Mouse (Mus musculus): ENCODE results near the gene Ccdc146. TPM values are rescaled to one million over a fixed set of nuclear protein-coding genes. Genes with fewer than 3 reads are reported as not detected.
A peak's percentile ranks its signal among the peaks of the same experiment; 100 is the strongest.

Gene Ccdc146
- total RNA-seq, 2 experiments from 2014 or later: not detected

DNA sequence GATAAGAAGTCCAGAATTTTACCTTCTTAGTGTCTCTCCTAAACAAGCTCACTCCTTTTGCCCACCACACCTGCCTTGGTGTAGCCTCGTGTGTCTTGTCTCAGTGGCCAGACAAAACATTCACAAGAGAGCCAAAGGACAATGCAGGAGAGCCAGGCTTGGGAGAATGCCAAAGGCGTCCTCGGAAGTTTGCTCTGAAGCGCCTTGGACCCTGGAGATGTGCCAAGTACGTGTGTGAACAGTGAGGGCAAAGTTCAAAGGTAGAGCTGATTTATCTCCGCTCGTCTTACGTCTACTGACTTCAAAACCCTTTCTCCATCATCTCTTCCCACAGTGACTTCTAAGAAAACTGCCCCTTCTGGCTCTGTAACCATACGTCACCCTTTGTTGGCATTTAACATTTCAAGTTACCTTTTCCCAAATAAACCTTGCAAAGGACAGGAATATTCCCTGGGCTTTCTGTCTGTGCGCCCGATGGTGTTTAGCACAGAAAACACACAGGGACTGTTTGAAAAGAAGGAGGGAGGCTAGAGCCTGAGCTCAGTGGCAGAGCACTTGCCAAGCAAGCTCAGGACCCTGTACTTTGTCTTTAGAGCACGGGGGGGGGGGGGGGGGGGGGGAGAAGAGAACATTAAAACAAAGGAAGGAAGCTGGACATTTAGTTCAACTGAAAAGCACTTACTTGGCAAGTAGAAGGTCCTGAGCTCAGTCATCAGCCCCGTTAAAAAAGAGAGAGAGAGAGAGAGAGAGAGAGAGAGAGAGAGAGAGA, 32.7 kb downstream of the Ccdc146 start:
- no peak for ATAC-seq (replicated peaks; ENCODE audit: low FRiP score, low TSS enrichment, poor library complexity, severe bottlenecking)

DNA sequence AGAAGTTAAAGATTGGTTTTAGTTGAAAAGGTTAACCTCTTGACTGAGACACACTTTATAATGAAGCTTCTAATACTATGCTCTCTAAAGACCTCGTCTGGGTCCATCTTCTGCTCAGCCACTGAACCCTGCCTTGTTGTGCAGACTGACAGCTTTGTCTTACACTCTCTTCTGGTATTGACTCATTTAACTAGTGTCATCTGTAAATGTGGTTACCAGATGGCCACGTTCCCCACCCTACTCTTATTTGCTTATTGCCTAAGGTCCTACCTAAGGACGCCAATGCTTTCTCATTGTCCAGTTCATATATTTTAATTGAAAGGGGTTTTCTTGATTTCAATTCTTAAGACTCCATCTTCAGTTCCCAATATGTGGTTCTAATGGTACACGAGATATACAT, 35.6 kb downstream of the Ccdc146 start:
- ATAC-seq (replicated peaks; ENCODE audit: low FRiP score, low TSS enrichment, poor library complexity, severe bottlenecking): no peak

DNA sequence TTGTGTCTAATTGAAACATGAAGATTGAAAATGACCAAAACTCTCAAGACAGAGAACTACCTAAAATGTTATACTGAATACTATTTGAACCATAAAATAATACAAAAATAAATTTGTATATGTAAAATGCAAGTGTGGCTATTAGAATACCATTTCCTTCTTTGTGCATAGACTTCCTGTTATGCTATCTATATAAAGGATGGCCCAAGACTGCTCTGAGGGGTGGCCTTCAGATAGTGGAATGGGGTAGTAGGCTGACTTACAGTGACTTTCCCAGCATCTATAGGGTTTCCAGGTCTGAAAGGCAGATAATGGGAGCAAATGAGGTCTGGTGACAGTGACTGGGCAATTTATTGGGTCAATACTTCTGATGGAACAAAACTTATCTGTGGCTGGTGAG, 37.1 kb downstream of the Ccdc146 start:
- no peak for ATAC-seq (replicated peaks; ENCODE audit: low FRiP score, low TSS enrichment, poor library complexity, severe bottlenecking)

DNA sequence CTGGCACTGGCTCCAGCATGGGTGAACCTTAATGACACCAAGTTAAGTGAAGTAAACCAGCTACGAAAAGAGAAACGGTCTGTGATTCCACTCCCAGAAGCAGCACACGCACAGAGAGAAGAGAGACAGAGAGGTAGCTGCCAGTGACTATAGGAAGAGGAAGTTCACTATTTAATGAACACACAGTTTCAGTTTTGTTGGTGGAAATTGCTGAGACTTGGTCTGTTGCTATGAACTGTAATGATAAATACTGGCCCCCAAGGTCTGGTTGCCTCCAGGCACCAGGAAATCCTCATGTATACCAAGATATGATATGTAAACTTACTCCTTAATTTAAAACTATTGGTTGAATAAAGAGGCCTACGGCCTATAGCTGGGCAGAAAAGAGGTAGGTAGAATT, 38.0 kb downstream of the Ccdc146 start:
- no peak for ATAC-seq (replicated peaks; ENCODE audit: low FRiP score, low TSS enrichment, poor library complexity, severe bottlenecking)

DNA sequence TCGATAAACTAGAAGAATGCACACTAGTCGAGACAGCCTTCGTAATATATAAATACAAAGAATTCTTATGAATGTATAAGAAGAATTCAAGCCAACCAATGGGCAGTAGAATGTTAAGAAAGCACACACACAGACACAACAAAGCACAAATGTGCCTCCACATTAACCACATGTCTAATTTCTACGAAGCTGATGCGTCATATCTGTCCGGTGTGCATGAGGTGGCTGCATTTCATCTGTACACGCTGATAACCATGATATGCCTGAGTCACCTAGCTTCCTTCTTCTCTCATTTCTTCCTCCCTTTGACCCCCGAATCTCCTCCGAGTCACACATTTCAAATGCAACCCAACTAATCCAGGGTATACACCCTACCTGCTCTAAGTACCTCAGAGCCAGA, 39.5 kb downstream of the Ccdc146 start:
- peak; percentile 77; the same call in 1 of the 2 replicates for ATAC-seq (replicated peaks; ENCODE audit: low FRiP score, low TSS enrichment, poor library complexity, severe bottlenecking)

DNA sequence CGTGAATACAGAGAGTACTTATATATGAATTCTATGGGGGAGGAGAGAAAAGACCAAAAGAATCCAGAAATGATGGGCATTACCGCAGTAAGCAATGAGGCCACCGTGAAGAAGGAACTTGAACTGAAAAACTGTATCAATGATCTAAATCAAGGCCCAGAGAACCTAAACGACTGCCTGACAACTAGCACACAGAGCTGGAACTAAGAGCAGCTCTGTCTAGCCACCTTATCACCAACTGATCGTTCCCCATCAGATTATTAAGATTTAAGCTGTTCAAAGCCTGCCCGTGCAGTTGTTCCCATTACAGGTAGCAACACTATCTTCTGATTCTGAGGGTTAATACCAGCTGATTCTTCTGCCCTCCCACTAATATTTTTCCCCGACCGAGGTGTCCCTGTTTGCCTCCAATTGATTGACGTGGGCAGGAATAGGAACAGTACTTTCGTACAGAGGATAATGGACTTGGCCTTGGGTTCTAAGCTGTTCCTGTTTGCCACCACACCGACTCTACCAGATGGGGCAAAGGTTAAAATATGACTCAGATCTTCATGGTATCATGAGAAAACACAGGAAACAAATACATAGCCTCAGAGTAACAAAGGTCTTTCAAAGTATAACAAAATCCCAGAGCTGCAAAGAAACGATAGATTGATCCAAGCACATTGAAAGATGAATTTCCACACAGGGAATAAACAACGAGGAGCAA, 40.1 kb downstream of the Ccdc146 start:
- no peak for ATAC-seq (replicated peaks; ENCODE audit: low FRiP score, low TSS enrichment, poor library complexity, severe bottlenecking)

DNA sequence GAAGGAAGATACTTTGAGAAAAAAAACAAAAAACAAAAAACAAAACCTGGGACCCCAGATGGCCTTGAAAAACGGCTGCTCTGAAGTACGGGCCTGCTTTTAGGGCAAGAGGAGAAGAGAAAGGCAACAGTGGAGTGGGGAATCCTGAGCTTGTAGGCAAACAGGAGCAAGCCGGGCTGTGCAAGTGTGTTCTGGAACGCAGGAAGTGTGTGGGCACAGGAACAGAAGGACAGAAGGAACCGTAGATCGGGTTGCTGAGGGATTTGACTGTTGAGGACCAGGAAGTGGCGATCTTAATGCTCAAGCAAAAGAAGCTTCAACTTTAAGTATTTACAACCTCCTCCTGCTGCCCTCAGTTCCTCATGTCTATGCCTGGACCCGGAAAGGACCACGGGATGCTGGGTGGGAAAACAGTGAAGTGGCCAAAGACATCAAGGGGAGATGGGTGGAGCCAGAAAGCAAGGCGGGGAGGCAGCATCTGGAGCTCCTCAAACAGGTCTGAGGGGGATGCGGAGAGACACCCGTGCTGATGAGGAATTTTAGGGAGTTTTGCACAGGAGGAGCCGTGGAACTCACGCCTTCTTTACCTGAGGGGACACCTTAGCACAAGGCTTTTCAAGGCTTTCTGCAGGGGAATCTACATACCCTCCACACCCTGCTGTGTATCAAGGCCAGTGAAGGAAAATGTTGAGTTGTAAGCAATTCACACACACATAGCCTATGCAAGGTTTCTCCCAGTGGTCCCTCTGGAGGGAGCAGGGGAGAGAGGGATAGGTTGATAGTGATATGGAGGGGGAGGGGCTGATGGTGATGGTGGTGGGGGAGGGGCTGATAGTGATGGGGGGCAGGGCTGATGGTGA, 40.9 kb downstream of the Ccdc146 start:
- ATAC-seq (replicated peaks; ENCODE audit: low FRiP score, low TSS enrichment, poor library complexity, severe bottlenecking): no peak

DNA sequence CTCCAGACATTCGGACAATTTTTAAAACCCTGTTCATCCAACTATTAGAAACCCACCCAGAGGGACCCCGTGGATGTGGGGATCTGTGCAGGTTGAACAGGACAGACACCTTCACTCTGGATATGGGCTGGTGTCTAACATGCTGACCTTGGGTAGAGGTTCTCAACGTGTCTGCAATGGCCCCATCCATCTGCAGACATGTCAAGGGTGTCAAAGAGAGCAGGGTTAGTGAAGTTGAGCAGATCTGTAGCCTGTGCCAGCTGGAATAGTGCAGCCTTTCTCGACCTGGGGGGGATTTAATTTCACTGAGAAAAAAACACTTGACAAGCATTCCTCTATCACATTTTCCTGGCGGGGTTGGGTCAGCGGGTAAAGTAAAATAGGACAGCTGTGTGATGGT, 41.8 kb downstream of the Ccdc146 start:
- ATAC-seq (replicated peaks; ENCODE audit: low FRiP score, low TSS enrichment, poor library complexity, severe bottlenecking): no peak

DNA sequence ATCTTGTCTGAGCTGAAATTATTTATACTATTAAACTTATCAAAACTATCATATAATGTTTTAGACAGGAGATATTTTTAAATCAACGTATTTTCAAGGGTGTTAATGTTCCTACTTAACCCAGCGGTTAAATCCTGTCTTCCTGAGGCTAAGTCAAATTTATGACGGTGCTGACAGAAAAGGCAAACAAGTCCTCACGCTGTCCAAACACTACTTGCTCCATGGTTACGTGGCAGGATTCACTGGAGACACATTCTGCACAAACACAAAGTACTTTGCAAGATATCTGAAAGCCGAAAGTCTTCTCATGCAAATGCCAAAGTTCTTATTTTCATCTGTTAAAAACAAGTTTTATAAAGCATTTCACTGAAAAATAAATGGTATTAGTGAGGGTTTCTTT, 42.5 kb downstream of the Ccdc146 start:
- ATAC-seq (replicated peaks; ENCODE audit: low FRiP score, low TSS enrichment, poor library complexity, severe bottlenecking): no peak

DNA sequence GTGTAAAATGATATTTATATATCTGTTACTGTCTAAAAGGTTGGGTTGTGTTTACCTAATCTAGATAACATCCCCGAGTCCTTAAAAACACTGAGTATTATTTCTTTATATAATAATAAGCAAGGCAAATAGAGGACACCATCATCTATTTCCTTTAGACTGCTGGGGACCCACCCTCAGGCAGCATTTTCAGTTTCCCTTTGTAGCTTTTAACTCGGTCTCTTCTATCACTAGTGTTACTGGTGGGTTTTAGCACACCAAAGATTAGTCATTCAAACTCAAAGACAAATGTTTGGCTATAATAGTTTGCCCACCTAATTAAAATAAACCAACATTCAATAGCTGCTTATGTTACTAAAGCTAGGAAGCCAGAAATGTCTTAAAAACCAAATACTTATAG, 46.1 kb downstream of the Ccdc146 start:
- ATAC-seq (replicated peaks; ENCODE audit: low FRiP score, low TSS enrichment, poor library complexity, severe bottlenecking): no peak

DNA sequence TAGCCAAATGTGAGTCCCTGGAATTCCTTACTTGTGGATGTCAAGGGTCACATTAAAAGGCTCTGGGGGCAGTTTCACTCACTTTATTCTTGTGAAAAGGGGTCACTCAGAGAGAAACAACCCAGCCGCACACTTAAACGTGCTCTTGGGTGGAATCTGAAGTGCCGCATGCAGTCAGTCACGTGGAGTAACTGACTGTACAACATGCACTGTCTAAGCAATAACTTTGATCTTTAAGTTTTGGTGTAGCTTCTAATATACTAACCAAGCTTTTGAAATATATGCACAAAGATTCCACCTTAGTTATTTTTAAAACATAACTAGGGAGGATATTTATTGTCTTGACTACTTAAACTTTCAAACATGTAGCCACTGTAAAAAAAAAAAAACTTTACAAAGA, 47.5 kb downstream of the Ccdc146 start:
- ATAC-seq (replicated peaks; ENCODE audit: low FRiP score, low TSS enrichment, poor library complexity, severe bottlenecking): no peak

DNA sequence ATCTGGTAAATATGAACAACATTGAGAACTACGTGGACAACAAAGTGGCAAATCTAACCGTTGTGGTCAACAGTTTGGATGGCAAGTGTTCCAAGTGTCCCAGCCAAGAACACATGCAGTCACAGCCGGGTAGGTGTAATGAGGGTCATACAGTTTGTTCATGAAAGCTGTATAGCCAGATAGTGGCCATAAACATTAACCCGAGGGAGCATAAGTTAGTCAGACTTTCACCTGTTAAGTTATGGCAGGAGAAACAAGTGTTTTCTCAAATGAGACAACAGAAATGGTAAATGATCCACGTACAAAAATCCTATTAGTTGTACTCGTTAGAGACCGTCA, 51.3 kb downstream of the Ccdc146 start:
- ATAC-seq (replicated peaks; ENCODE audit: low FRiP score, low TSS enrichment, poor library complexity, severe bottlenecking): no peak

DNA sequence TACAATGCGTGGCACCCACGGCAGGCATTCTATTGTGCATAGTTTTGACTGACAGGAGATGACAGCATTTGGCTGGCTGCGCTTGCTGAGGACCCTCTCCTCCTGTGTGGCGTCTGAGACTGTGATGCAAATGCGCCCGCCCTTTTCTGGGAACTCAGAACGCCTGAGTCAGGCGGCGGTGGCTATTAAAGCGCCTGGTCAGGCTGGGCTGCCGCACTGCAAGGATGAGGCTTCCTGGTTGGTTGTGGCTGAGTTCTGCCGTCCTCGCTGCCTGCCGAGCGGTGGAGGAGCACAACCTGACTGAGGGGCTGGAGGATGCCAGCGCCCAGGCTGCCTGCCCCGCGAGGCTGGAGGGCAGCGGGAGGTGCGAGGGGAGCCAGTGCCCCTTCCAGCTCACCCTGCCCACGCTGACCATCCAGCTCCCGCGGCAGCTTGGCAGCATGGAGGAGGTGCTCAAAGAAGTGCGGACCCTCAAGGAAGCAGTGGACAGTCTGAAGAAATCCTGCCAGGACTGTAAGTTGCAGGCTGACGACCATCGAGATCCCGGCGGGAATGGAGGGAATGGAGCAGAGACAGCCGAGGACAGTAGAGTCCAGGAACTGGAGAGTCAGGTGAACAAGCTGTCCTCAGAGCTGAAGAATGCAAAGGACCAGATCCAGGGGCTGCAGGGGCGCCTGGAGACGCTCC, 51.8 kb downstream of the Ccdc146 start, which contains the start of gene Fgl2:
Gene Fgl2, plus strand, starts transcription at position 150 of the 687 bp plus-strand sequence.
- peak; percentile 92 for ATAC-seq (replicated peaks; ENCODE audit: low FRiP score, low TSS enrichment, poor library complexity, severe bottlenecking)

DNA sequence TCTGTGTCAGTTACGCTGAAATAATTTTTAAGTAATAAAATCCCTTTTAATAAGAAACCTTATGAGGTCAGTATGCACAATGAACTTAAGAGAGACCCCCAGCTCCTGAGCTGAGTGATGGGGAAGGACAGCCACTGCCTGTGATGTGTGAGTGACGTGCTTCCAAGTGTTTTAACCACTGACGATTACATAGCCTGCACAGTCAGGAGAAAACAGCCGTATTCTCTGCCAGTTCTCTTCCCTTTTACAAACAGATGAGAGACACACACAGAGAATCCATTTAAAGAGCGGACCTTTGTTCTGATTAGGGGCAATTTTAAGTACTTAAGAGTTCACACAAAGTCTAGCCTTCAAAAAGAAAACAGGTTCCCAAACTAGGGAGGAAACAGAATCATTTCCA, 52.6 kb downstream of the Ccdc146 start:
- ATAC-seq (replicated peaks; ENCODE audit: low FRiP score, low TSS enrichment, poor library complexity, severe bottlenecking): no peak

DNA sequence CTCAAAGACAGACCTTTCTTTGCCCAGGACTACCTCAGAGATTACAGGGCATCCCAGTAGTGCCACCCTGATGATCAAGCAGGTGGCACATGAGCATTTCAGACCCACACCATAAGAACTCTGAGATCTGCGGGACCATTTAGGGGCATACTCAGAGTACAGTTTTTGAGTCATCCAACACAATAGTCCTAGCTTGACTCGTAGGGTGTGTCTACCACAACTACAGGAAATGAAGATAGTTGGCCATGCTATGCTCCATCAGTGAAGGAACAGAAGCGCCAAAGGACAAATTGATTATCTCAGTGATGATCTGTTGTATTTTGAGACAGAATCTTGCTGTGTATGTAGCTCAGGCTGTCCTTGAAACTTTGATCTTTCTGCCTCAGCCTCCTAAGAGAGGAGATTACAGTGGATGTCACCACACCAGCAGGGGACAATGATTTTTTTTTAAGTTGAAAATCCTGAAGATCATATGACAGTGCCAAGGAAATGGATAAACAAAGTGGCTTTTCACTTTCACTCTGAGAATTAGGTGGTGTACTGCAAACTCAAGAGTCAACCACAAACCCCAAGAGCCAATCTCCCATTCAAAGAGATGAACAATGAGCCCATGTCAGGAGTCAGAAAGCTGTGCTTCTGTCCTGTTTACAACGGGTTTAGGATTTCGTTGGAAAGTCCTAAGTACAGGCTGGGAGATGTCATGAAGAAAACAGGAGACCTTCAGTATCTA, 54.1 kb downstream of the Ccdc146 start:
- ATAC-seq (replicated peaks; ENCODE audit: low FRiP score, low TSS enrichment, poor library complexity, severe bottlenecking): no peak

DNA sequence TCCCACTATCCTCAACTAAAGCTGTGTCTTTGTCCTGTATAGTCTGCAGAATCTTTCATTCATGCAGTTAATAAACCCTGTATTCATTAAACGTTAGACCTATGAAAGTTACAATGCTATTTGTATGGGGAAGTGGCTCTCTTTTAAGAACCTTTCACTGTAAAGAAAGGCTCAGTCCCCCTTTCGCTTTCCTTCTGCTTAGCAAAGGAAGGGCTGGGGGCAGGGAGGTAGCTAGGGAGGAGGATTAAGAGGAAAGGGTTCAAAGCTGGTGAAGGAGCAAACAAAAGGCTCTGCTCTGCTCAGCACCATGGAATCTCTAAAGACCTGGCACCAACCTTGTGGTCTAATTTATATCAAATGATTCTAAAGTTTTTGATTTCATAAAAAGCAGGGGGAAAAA, 57.0 kb downstream of the Ccdc146 start:
- ATAC-seq (replicated peaks; ENCODE audit: low FRiP score, low TSS enrichment, poor library complexity, severe bottlenecking): no peak

DNA sequence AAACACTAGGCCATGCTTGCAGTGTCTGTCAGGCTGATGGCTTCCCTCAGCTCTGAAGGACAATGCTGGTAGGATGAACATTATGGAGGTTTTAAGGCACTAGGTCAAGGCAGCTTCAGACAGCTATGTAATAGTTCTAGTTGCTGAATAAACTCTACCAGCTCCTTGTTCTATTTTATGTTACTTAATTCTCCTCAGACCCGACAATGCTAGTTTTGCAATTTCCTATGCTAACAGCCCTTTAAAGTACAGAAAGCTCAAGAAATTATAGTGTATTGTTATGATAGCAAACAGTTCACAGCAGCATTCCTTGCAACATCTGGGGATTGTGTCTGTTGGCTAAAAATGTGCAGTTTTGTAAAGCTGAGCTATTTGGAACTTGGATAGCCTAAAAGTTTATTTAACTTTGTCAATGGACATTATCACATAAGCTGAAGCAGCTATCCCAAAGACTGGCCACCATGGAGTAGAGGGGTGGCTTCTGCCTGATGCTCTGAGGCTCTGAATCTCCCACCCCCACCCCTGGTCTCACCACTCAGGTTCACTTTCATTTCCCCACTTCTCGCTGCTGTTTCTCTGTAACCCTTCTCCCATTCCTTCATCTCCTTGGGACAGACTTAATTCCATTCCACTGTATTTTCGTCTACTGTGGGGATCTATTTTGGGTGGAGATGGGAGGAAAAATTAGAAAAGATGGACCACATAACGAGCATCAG, 58.0 kb downstream of the Ccdc146 start:
- ATAC-seq (replicated peaks; ENCODE audit: low FRiP score, low TSS enrichment, poor library complexity, severe bottlenecking): no peak

DNA sequence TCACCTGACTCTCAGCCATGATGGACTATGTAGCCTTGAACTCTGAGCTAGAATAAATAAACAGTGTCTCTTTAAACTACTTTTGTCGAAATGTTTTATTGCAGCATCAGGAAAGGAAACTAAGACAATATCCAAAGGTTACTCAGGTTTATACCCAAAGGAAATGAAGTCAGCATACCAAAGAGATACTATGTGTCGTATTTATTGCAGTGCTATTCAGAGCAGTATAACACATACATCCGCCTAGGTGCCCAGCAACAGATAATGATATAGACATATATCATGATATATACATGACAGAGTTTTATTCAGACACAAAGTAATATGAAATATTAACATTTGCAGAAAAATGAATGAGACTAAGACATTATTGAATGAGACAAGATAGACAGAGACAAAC, 61.1 kb downstream of the Ccdc146 start:
- ATAC-seq (replicated peaks; ENCODE audit: low FRiP score, low TSS enrichment, poor library complexity, severe bottlenecking): no peak

DNA sequence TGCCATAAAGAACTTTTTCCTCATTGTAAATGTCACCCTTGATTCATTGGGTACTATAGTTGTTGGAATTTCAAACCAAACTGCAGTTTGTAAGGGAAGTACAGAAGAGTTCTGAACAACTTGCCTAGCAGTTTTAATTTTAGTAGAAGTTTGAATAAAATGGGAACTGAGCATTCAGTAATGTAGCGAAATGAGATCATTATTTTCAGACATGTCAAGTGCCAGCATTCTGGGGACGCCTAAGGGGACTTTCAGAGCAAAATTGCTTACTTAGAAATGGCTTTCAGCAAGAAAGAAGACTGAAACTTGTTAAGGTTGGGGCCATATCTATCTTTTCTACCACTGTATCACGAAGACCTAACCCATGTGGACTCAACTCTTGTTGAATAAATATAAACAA, 65.8 kb downstream of the Ccdc146 start:
- no peak for ATAC-seq (replicated peaks; ENCODE audit: low FRiP score, low TSS enrichment, poor library complexity, severe bottlenecking)
